Mouse (Mus musculus) retina, embryonic 14.5 days (tissue): Measurements from ENCODE around the gene Gm42372.

Experiments
- DNase-seq: peaks from one replicate; pipeline ENCODE4 v3.0.0-alpha.2; 2015; ENCODE audit warnings: low spot score

The Gm42372 gene

GRCm38 (mm10) chr7:16959539-16960187 lies 23.2 kb upstream of the Gm42372 start, which contains the start of gene Pnmal1:
Gene Pnmal1 (plus strand): TSS chr7:16959679.
- peak; percentile 98 for DNase-seq

GRCm38 (mm10) chr7:16961678-16962077 lies 21.2 kb upstream of the Gm42372 start:
- no peak for DNase-seq

- no peak for DNase-seq
These were observed 14.5 kb upstream of the Gm42372 start for GRCm38 (mm10) chr7:16968414-16968813.

- no peak for DNase-seq
These were observed 11.7 kb upstream of the Gm42372 start for GRCm38 (mm10) chr7:16971160-16971559.

GRCm38 (mm10) chr7:16974018-16974417 lies 8.9 kb upstream of the Gm42372 start:
- no peak for DNase-seq

GRCm38 (mm10) chr7:16976298-16976697 lies 6.6 kb upstream of the Gm42372 start:
- DNase-seq, result no peak

GRCm38 (mm10) chr7:16978173-16978572 lies 4.7 kb upstream of the Gm42372 start:
- DNase-seq, result no peak

GRCm38 (mm10) chr7:16978593-16978992 lies 4.3 kb upstream of the Gm42372 start:
- no peak for DNase-seq

- DNase-seq, result no peak
These were observed 2.5 kb upstream of the Gm42372 start for GRCm38 (mm10) chr7:16980348-16980747.

GRCm38 (mm10) chr7:16987541-16988149 lies 4.8 kb downstream of the Gm42372 start:
- no peak for DNase-seq

- no peak for DNase-seq
These were observed 5.5 kb downstream of the Gm42372 start for GRCm38 (mm10) chr7:16988405-16988804.

GRCm38 (mm10) chr7:16990006-16990744 lies 7.3 kb downstream of the Gm42372 start:
- no peak for DNase-seq

GRCm38 (mm10) chr7:16991681-16992450 lies 9.0 kb downstream of the Gm42372 start:
- DNase-seq, result peak; percentile 84

- no peak for DNase-seq
These were observed 9.5 kb downstream of the Gm42372 start, which contains the start of gene Ccdc8 for GRCm38 (mm10) chr7:16992451-16992807. Gene Ccdc8 (plus strand): TSS chr7:16992708.

GRCm38 (mm10) chr7:16993651-16994399 lies 10.9 kb downstream of the Gm42372 start:
- DNase-seq, result peak; percentile 85

- no peak for DNase-seq
These were observed 11.5 kb downstream of the Gm42372 start for GRCm38 (mm10) chr7:16994400-16994799.

GRCm38 (mm10) chr7:16995345-16995744 lies 12.5 kb downstream of the Gm42372 start:
- no peak for DNase-seq

- DNase-seq, result no peak
These were observed 16.3 kb downstream of the Gm42372 start for GRCm38 (mm10) chr7:16999233-16999632.

- peak; percentile 92 for DNase-seq
These were observed 16.8 kb downstream of the Gm42372 start for GRCm38 (mm10) chr7:16999650-17000049.

GRCm38 (mm10) chr7:17002375-17003195 lies 19.7 kb downstream of the Gm42372 start:
- peak; percentile 94 for DNase-seq
